Mouse (Mus musculus): ENCODE measurements around the gene Xiap. TPM values are rescaled to one million over a fixed set of nuclear protein-coding genes. Genes with fewer than 3 reads are reported as not detected.

The Xiap gene
- 14.5 TPM for polyA plus RNA-seq (2014; fragmentation: Illumina TruSeq; extraction: RNeasy Lipid Tissue Mini Kit (QIAGEN cat#74804); ENCODE audit: low read depth, low replicate concordance)

DNA sequence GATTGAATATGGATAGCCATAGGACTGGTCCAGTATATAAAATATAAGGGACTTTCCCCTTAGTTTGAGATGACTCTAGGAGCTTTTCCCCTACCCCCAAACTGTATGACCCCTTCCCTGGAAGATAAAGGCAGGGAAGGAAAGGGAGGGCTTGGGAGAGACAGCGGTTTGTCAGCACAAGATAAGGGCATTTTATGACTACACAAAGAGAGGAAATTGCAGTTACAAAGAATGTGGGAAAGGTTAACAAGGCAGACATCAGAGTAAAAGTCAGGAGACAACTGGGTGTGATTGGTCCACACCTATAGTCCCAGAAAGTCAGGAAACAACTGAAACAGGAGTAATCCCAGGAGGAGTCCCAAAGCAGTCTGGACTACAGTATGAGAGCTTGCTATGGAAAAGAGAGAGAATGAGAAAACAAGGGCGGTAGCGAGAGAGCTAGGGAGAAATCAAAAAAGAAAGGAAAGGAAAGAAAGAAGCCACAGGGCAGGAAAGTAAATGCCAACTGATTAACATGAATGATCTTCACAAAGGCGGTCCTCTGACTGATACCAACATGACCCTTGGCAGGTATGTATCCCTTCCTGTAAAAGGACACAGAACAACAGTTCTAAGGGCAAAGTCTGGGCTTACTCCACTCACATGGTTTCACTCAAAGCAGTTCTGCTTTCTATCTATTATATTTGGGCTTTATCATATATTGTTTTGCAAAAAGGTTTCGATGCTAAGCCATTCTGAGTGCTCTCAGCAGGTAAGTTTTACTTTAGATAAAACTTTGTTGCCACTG lies at the start of gene Xiap:
TSS of gene Xiap (plus strand) at position 398 of the 787 bp plus-strand sequence.

GRCm38 (mm10) chrX:42148788-42149556 lies 89.5 kb downstream of the Xiap start, which contains the start of gene Stag2:
Stag2 (plus strand) TSS chrX:42149317.

Other genes starting within 250 kb of the Xiap start
- 53.7 TPM for gene Thoc2, start 139.0 kb upstream of the Xiap start, polyA plus RNA-seq (2014; fragmentation: Illumina TruSeq; extraction: RNeasy Lipid Tissue Mini Kit (QIAGEN cat#74804); ENCODE audit: low read depth, low replicate concordance)
- 59.5 TPM for gene Stag2, start 89.6 kb downstream of the Xiap start, polyA plus RNA-seq (2014; fragmentation: Illumina TruSeq; extraction: RNeasy Lipid Tissue Mini Kit (QIAGEN cat#74804); ENCODE audit: low read depth, low replicate concordance)